Mouse (Mus musculus) embryonic facial prominence, embryonic 15.5 days (tissue): ENCODE measurements around the gene Zbtb3. TPM values are rescaled to one million over a fixed set of nuclear protein-coding genes. Genes with fewer than 3 reads are reported as not detected.

Source experiments
- ATAC-seq: fragments of 200-750 bp; cut with Nextera tagmentation; 2 replicates; pipeline ENCODE4 v1.8.0; 2017; ENCODE audit warnings: low read depth, moderate TSS enrichment; ENCODE audit not compliant: insufficient number of reproducible peaks, low FRiP score, low TSS enrichment
- H3K27ac ChIP-seq: fragments of 300-500 bp; sonication (generic); replicated peaks from 2 replicates; pipeline ENCODE4 v1.5.1; 2015; ENCODE audit warnings: mild to moderate bottlenecking, inconsistent platforms
- H3K27me3 ChIP-seq: fragments of 300-500 bp; sonication (generic); 2 replicates; pipeline ENCODE4 v1.6.1; 2015; ENCODE audit warnings: inconsistent platforms
- H3K36me3 ChIP-seq: fragments of 300-500 bp; sonication (generic); 2 replicates; pipeline ENCODE4 v1.6.1; 2015; ENCODE audit warnings: mild to moderate bottlenecking, inconsistent platforms
- H3K4me1 ChIP-seq: fragments of 300-500 bp; sonication (generic); 2 replicates; pipeline ENCODE4 v1.6.1; 2015; ENCODE audit warnings: inconsistent platforms
- H3K4me2 ChIP-seq: fragments of 300-500 bp; sonication (generic); replicated peaks from 2 replicates; pipeline ENCODE4 v1.6.1; 2015; ENCODE audit warnings: mild to moderate bottlenecking, inconsistent platforms
- H3K4me3 ChIP-seq: fragments of 300-500 bp; sonication (generic); replicated peaks from 2 replicates; pipeline ENCODE4 v1.5.1; 2015; ENCODE audit warnings: mild to moderate bottlenecking, inconsistent platforms
- H3K9ac ChIP-seq: fragments of 300-500 bp; sonication (generic); 2 replicates; pipeline ENCODE4 v1.6.1; 2015; ENCODE audit warnings: inconsistent platforms
- H3K9me3 ChIP-seq: fragments of 300-500 bp; sonication (generic); replicated peaks from 2 replicates; pipeline ENCODE4 v1.6.1; 2016; ENCODE audit warnings: inconsistent platforms
- WGBS: fragments of 180-500 bp; shearing (Covaris S2); methylation state at CpG from one replicate; pipeline ENCODE4 v1.1.7; 2015; 5-methylcytosine and 5-hydroxymethylcytosine counted together
- polyA plus RNA-seq: library from polyadenylated mRNA; unstranded; fragments of >200 nt; fragmentation: Nextera tagmentation; extraction: Ambion mirVana; gene quantifications from 2 replicates; pipeline ENCODE4 v1.2.1, GENCODE M21; 2015

Gene Zbtb3
- polyA plus RNA-seq, 1 experiment from 2014 or later, result 5.6 TPM

- no peak overlapping the region for H3K27ac ChIP-seq
- WGBS, result 89% methylated on average over 11 of the region's 11 CpGs
- H3K4me2 ChIP-seq, result no peak overlapping the region
- no peaks in the 10 kb centered on the region for H3K9me3 ChIP-seq
- no peak for ATAC-seq
- H3K9ac ChIP-seq, result no peak overlapping the region
- no peak overlapping the region for H3K4me3 ChIP-seq
- H3K4me1 ChIP-seq, result peaks cover 12% of the 10 kb centered on the region
- peaks cover 37% of the 10 kb centered on the region for H3K36me3 ChIP-seq
- H3K27me3 ChIP-seq, result no peaks in the 10 kb centered on the region
Measured at GRCm38 (mm10) chr19:8803879-8804660, 1.7 kb downstream of the Zbtb3 start.

- peaks cover 57% of the 10 kb centered on the region for H3K36me3 ChIP-seq
- H3K9me3 ChIP-seq, result no peaks in the 10 kb centered on the region
- no peak overlapping the region for H3K27ac ChIP-seq
- H3K4me2 ChIP-seq, result no peak overlapping the region
- WGBS, result 97% methylated on average over 5 of the region's 5 CpGs
- no peak overlapping the region for H3K4me3 ChIP-seq
- peaks cover 9% of the 10 kb centered on the region for H3K4me1 ChIP-seq
- no peaks in the 10 kb centered on the region for H3K27me3 ChIP-seq
- ATAC-seq, result no peak
- no peak overlapping the region for H3K9ac ChIP-seq
Measured at GRCm38 (mm10) chr19:8806810-8807209, 4.5 kb downstream of the Zbtb3 start.

- H3K27ac ChIP-seq, result no peak overlapping the region
- ATAC-seq, result no peak
- no peak overlapping the region for H3K4me3 ChIP-seq
- peaks cover 55% of the 10 kb centered on the region for H3K36me3 ChIP-seq
- WGBS, result 71% methylated on average over 11 of the region's 11 CpGs
- peaks cover 24% of the 10 kb centered on the region for H3K4me1 ChIP-seq
- no peaks in the 10 kb centered on the region for H3K27me3 ChIP-seq
- H3K4me2 ChIP-seq, result no peak overlapping the region
- H3K9ac ChIP-seq, result no peak overlapping the region
- H3K9me3 ChIP-seq, result no peaks in the 10 kb centered on the region
Measured at GRCm38 (mm10) chr19:8815812-8816211, 13.5 kb downstream of the Zbtb3 start.

- no peaks in the 10 kb centered on the region for H3K27me3 ChIP-seq
- no peak for ATAC-seq
- 0 out of 2 replicates have a peak overlapping the region, but pooled peaks have one; percentile 8 for H3K4me3 ChIP-seq
- 70% methylated on average over 3 of the region's 3 CpGs for WGBS
- H3K9ac ChIP-seq, result no peak overlapping the region
- H3K27ac ChIP-seq, result no peak overlapping the region
- peaks cover 27% of the 10 kb centered on the region for H3K4me1 ChIP-seq
- peak overlapping the region; percentile 17 for H3K4me2 ChIP-seq
- peaks cover 46% of the 10 kb centered on the region for H3K36me3 ChIP-seq
- H3K9me3 ChIP-seq, result no peaks in the 10 kb centered on the region
Measured at GRCm38 (mm10) chr19:8817001-8817400, 14.6 kb downstream of the Zbtb3 start.

- peak overlapping the region; percentile 99 for H3K4me3 ChIP-seq
- H3K27me3 ChIP-seq, result no peaks in the 10 kb centered on the region
- no peak for ATAC-seq
- H3K36me3 ChIP-seq, result peaks cover 40% of the 10 kb centered on the region
- 19% methylated on average over 14 of the region's 14 CpGs for WGBS
- H3K4me1 ChIP-seq, result peaks cover 40% of the 10 kb centered on the region
- H3K9ac ChIP-seq, result peak overlapping the region; percentile 68
- no peaks in the 10 kb centered on the region for H3K9me3 ChIP-seq
- peak overlapping the region; percentile 90 for H3K4me2 ChIP-seq
- H3K27ac ChIP-seq, result peak overlapping the region; percentile 100
Measured at GRCm38 (mm10) chr19:8818301-8818798, 16.0 kb downstream of the Zbtb3 start.

- WGBS, result under 1% methylated on average over 33 of the region's 33 CpGs
- Histone ChIP-seq H3K4me1 (peaks cover 41% of the 10 kb centered on the region), H3K27me3 (no peaks in the 10 kb centered on the region), H3K36me3 (peaks cover 40% of the 10 kb centered on the region), H3K27ac (peak within 1 kb of the TSS; percentile 100), H3K9me3 (no peaks in the 10 kb centered on the region), H3K4me3 (peak within 1 kb of the TSS; percentile 99), H3K4me2 (peak within 1 kb of the TSS; percentile 90), H3K9ac (peak within 1 kb of the TSS; percentile 95)
- ATAC-seq, result peak; percentile 94
Measured at GRCm38 (mm10) chr19:8818801-8819595, 16.6 kb downstream of the Zbtb3 start, which contains the start of gene Ttc9c. TSS of gene Ttc9c (minus strand) at chr19:8819333.

- Histone ChIP-seq H3K36me3 (peaks cover 42% of the 10 kb centered on the region), H3K9ac (peak within 1 kb of the TSS; percentile 95), H3K4me2 (peak within 1 kb of the TSS; percentile 90), H3K4me3 (peak within 1 kb of the TSS; percentile 99), H3K9me3 (no peaks in the 10 kb centered on the region), H3K27me3 (no peaks in the 10 kb centered on the region), H3K4me1 (peaks cover 41% of the 10 kb centered on the region), H3K27ac (peak within 1 kb of the TSS; percentile 100)
- ATAC-seq, result peak; percentile 96
- under 1% methylated on average over 81 of the region's 83 CpGs for WGBS
Measured at GRCm38 (mm10) chr19:8819596-8820423, 17.5 kb downstream of the Zbtb3 start, which contains the start of gene Hnrnpul2. TSS of gene Hnrnpul2 (plus strand) at chr19:8820010.

- H3K27me3 ChIP-seq, result no peaks in the 10 kb centered on the region
- WGBS, result under 1% methylated on average over 48 of the region's 48 CpGs
- H3K9ac ChIP-seq, result peak overlapping the region; percentile 95
- H3K27ac ChIP-seq, result peak overlapping the region; percentile 100
- 0 out of 2 replicates have a peak, but pooled peaks have one; percentile 1 for ATAC-seq
- peak overlapping the region; percentile 73 for H3K4me2 ChIP-seq
- H3K9me3 ChIP-seq, result no peaks in the 10 kb centered on the region
- peak overlapping the region; percentile 99 for H3K4me3 ChIP-seq
- peaks cover 42% of the 10 kb centered on the region for H3K36me3 ChIP-seq
- H3K4me1 ChIP-seq, result peaks cover 41% of the 10 kb centered on the region
Measured at GRCm38 (mm10) chr19:8820424-8820956, 18.1 kb downstream of the Zbtb3 start.

- Histone ChIP-seq H3K27ac (0 out of 2 replicates have a peak overlapping the region, but pooled peaks have one; percentile 100), H3K27me3 (no peaks in the 10 kb centered on the region), H3K9me3 (no peaks in the 10 kb centered on the region), H3K4me2 (peak overlapping the region; percentile 73), H3K4me1 (peaks cover 36% of the 10 kb centered on the region), H3K9ac (peak overlapping the region; percentile 95), H3K36me3 (peaks cover 42% of the 10 kb centered on the region), H3K4me3 (peak overlapping the region; percentile 99)
- ATAC-seq, result no peak
- WGBS, result 1% methylated on average over 7 of the region's 7 CpGs
Measured at GRCm38 (mm10) chr19:8821146-8821545, 18.8 kb downstream of the Zbtb3 start.

- WGBS, result 69% methylated on average over 8 of the region's 8 CpGs
- Histone ChIP-seq H3K4me2 (peak overlapping the region; percentile 73), H3K9ac (no peak overlapping the region), H3K36me3 (peaks cover 49% of the 10 kb centered on the region), H3K4me1 (peaks cover 25% of the 10 kb centered on the region), H3K27ac (no peak overlapping the region), H3K9me3 (no peaks in the 10 kb centered on the region), H3K4me3 (peak overlapping the region; percentile 99), H3K27me3 (no peaks in the 10 kb centered on the region)
- ATAC-seq, result no peak
Measured at GRCm38 (mm10) chr19:8822696-8823095, 20.3 kb downstream of the Zbtb3 start.
